Mouse (Mus musculus): Measurements from ENCODE around the gene Klf12.
"Not testable (repeated sequence)": the region's sequence is repeated elsewhere in the genome, so short reads cannot be mapped to it uniquely, and the experiment has no call there.

- not testable (repeated sequence) for TF ChIP-seq CTCF (IDR thresholded peaks at IDR 0.05; ENCODE audit: low read depth)
- TF ChIP-seq EP300 (IDR thresholded peaks at IDR 0.05; ENCODE audit: low read depth): peak; percentile 45
Measured at GRCm38 (mm10) chr14:99853769-99854466, 430.6 kb downstream of the Klf12 start.
